Mouse (Mus musculus): Measurements from ENCODE around the gene Ap5z1. TPM values are rescaled to one million over a fixed set of nuclear protein-coding genes. Genes with fewer than 3 reads are reported as not detected.

The Ap5z1 gene
- polyA plus RNA-seq, 1 experiment: 7.9 TPM

DNA sequence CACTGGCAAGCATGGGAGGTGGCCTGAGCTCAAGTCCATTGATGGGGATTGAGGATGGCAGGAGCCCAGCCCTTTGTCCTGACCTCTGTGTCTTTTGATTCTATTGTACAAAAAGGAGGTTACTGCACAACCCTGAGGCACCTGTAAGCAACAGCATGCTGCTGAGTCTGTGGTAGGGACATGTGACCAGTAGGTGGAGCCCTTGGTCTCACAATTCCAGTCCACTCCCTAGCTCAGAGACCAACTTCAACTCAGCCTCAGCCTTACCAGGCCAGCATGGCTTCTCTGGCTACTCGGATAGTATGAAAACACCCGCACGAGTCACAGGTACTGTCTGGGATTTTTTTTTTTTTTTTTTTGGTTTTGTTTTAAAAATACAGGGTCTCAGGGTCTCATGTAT, 38.7 kb downstream of the Ap5z1 start:
- Histone ChIP-seq H3K9ac (ENCODE audit: low read depth, poor library complexity, severe bottlenecking) (no peak overlapping the region), H3K36me3 (ENCODE audit: control insufficient read depth, insufficient read depth, low read length, poor library complexity, severe bottlenecking) (no peaks in the 10 kb centered on the region), H3K27ac (ENCODE audit: insufficient read depth, low read length) (peak overlapping the region; percentile 16; the same call in 1 of the 2 replicates), H3K4me1 (ENCODE audit: control insufficient read depth, insufficient read depth, low read length) (peaks cover 14% of the 10 kb centered on the region), H3K4me3 (ENCODE audit: low read depth, low read length) (no peak overlapping the region), H3K9me3 (replicated peaks; ENCODE audit: control insufficient read depth, insufficient read depth, low read length, poor library complexity, severe bottlenecking) (no peaks in the 10 kb centered on the region), H3K27me3 (ENCODE audit: control insufficient read depth, insufficient read depth, low read length, poor library complexity, severe bottlenecking) (no peaks in the 10 kb centered on the region)
- TF ChIP-seq EP300 (IDR thresholded peaks at IDR 0.05; ENCODE audit: insufficient read depth, low read depth, low read length) (peak; percentile 55; the same call in 1 of the 2 replicates), POLR2A (IDR thresholded peaks at IDR 0.05; ENCODE audit: insufficient read depth, low read length) (no peak), CTCF (IDR thresholded peaks at IDR 0.05; ENCODE audit: low read depth, low read length) (peak; percentile 92)

DNA sequence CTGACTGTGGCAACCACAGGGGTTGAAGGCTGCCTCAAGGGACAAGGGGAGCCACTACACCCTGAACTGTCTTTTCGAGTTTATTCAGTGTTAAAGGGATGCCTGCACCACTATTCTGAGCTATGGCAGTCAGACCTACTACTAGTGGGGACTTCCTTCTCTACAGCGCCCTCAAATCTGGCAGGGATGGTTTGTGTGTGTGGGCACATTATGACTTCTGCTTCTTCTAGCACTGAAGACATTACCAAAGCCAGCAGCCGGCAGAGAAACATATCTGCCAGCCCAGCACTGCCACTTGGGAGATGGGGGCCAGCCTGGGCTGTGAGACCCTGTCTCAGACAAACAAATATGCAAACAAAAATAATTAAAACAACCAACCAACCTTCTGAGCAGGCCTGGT, 40.4 kb downstream of the Ap5z1 start:
- TF ChIP-seq POLR2A (IDR thresholded peaks at IDR 0.05; ENCODE audit: insufficient read depth, low read length) (no peak), CTCF (IDR thresholded peaks at IDR 0.05; ENCODE audit: low read depth, low read length) (no peak), EP300 (IDR thresholded peaks at IDR 0.05; ENCODE audit: insufficient read depth, low read depth, low read length) (no peak)
- H3K27ac ChIP-seq (ENCODE audit: insufficient read depth, low read length): no peak overlapping the region
- no peak overlapping the region for H3K9ac ChIP-seq (ENCODE audit: low read depth, poor library complexity, severe bottlenecking)
- no peaks in the 10 kb centered on the region for H3K36me3 ChIP-seq (ENCODE audit: control insufficient read depth, insufficient read depth, low read length, poor library complexity, severe bottlenecking)
- H3K4me3 ChIP-seq (ENCODE audit: low read depth, low read length): no peak overlapping the region
- H3K4me1 ChIP-seq (ENCODE audit: control insufficient read depth, insufficient read depth, low read length): peaks cover 14% of the 10 kb centered on the region
- no peaks in the 10 kb centered on the region for H3K27me3 ChIP-seq (ENCODE audit: control insufficient read depth, insufficient read depth, low read length, poor library complexity, severe bottlenecking)
- H3K9me3 ChIP-seq (replicated peaks; ENCODE audit: control insufficient read depth, insufficient read depth, low read length, poor library complexity, severe bottlenecking): no peaks in the 10 kb centered on the region

DNA sequence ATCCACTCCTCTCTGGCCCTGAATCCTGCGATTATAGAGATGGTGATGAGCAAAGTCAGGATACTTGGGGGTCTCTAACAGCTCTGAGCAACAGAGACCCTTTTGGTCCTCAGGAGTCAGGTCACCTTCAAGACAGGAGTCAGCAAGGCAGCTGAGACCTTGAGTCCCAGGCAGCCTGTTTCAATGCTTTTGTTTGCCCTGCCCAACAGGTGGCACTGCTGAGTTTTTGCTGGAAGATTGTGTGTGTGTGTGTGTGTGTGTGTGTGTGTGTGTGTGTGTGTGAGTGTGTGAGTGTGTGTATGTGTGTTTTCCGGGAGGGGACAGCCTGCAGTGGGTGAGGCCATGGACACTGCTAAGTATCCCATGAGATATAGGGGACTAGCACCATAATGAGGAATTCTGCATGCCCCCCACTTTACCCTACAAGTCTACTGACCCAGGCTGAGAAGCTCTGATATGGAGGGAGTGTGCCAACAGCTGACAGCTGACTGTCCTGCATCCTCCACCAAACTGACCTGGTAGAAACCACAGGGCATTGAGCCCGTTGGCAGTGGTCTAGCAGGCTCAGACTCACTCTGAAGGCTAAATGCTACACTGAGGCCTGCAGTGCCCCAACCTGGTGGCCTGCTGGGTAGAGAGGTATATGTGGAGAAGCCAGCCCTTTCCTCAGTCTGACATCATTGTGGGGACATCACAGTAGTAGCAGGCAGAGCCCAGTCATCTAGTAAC, 42.1 kb downstream of the Ap5z1 start:
- no peaks in the 10 kb centered on the region for H3K9me3 ChIP-seq (replicated peaks; ENCODE audit: control insufficient read depth, insufficient read depth, low read length, poor library complexity, severe bottlenecking)
- no peak overlapping the region for H3K4me3 ChIP-seq (ENCODE audit: low read depth, low read length)
- H3K27me3 ChIP-seq (ENCODE audit: control insufficient read depth, insufficient read depth, low read length, poor library complexity, severe bottlenecking): no peaks in the 10 kb centered on the region
- no peak overlapping the region for H3K27ac ChIP-seq (ENCODE audit: insufficient read depth, low read length)
- peaks cover 3% of the 10 kb centered on the region for H3K4me1 ChIP-seq (ENCODE audit: control insufficient read depth, insufficient read depth, low read length)
- H3K36me3 ChIP-seq (ENCODE audit: control insufficient read depth, insufficient read depth, low read length, poor library complexity, severe bottlenecking): no peaks in the 10 kb centered on the region
- TF ChIP-seq POLR2A (IDR thresholded peaks at IDR 0.05; ENCODE audit: insufficient read depth, low read length) (no peak), CTCF (IDR thresholded peaks at IDR 0.05; ENCODE audit: low read depth, low read length) (peak; percentile 50), EP300 (IDR thresholded peaks at IDR 0.05; ENCODE audit: insufficient read depth, low read depth, low read length) (no peak)
- no peak overlapping the region for H3K9ac ChIP-seq (ENCODE audit: low read depth, poor library complexity, severe bottlenecking)

DNA sequence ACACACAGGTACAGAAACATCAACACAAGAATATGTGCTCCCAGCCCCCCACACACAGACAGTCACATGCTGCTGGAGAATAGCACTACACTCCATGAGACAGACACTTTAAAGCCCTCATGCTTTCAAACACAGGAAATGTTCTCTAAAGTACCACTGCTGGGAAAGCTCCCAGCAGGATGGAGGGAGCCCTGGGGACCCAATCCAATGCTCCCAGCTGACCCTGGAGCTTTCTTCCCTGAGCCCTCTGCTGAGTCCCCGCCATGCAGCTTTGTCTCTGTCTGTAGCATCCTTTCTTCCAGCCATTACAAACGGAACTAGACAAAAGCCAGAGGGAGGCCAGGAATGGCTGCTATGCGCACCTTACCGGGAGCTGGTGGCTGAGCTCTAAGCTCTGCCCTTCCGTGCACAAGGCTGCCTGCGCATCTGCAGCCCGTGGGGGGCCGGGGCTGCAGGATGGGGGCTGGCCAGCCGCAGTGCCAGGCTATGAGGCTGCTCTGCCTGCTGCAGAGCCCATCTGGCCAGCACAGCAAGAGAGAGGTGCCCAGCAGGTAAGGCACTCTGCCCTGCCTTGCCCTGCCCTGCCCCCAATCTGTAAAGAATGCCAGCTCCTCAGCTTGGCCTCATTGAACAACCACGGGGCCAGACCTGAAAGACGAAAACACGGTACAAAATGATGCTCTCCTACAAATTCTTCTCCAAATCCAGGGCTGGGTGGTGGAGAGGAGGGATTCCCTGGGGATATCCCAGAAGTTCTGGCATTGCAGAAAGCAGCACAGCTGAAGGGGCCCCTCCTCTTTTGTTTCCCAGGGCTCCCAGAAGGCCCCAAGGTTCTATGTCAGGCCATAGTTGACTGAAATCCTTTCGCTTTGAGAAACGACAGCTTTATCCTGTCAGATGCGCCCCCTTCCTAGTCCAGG, 45.7 kb downstream of the Ap5z1 start:
- H3K9me3 ChIP-seq (replicated peaks; ENCODE audit: control insufficient read depth, insufficient read depth, low read length, poor library complexity, severe bottlenecking): no peaks in the 10 kb centered on the region
- H3K36me3 ChIP-seq (ENCODE audit: control insufficient read depth, insufficient read depth, low read length, poor library complexity, severe bottlenecking): no peaks in the 10 kb centered on the region
- no peaks in the 10 kb centered on the region for H3K4me1 ChIP-seq (ENCODE audit: control insufficient read depth, insufficient read depth, low read length)
- no peaks in the 10 kb centered on the region for H3K27me3 ChIP-seq (ENCODE audit: control insufficient read depth, insufficient read depth, low read length, poor library complexity, severe bottlenecking)
- H3K9ac ChIP-seq (ENCODE audit: low read depth, poor library complexity, severe bottlenecking): no peak overlapping the region
- H3K27ac ChIP-seq (ENCODE audit: insufficient read depth, low read length): no peak overlapping the region
- TF ChIP-seq POLR2A (IDR thresholded peaks at IDR 0.05; ENCODE audit: insufficient read depth, low read length) (no peak), EP300 (IDR thresholded peaks at IDR 0.05; ENCODE audit: insufficient read depth, low read depth, low read length) (no peak), CTCF (IDR thresholded peaks at IDR 0.05; ENCODE audit: low read depth, low read length) (no peak)
- H3K4me3 ChIP-seq (ENCODE audit: low read depth, low read length): no peak overlapping the region

DNA sequence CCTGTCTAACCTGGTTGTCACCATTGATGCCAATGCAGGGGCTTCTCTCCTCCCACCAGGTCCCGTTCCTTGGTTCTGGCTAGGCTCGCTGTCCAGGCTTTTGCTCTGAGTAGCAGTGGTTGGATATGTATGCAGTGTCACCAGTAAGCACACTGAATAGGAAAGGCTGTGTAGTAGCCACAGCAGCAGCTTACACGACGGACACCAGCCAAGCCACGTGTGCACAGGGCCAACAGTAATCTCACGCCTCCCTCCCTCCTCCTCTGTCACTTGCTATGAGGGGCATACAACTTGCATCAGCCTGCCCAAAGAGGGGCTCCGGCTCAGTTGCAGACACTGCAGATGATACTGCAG, 46.3 kb downstream of the Ap5z1 start:
- Histone ChIP-seq H3K4me1 (ENCODE audit: control insufficient read depth, insufficient read depth, low read length) (no peaks in the 10 kb centered on the region), H3K36me3 (ENCODE audit: control insufficient read depth, insufficient read depth, low read length, poor library complexity, severe bottlenecking) (no peaks in the 10 kb centered on the region), H3K4me3 (ENCODE audit: low read depth, low read length) (no peak overlapping the region), H3K27ac (ENCODE audit: insufficient read depth, low read length) (no peak overlapping the region), H3K9me3 (replicated peaks; ENCODE audit: control insufficient read depth, insufficient read depth, low read length, poor library complexity, severe bottlenecking) (no peaks in the 10 kb centered on the region), H3K27me3 (ENCODE audit: control insufficient read depth, insufficient read depth, low read length, poor library complexity, severe bottlenecking) (no peaks in the 10 kb centered on the region), H3K9ac (ENCODE audit: low read depth, poor library complexity, severe bottlenecking) (no peak overlapping the region)
- TF ChIP-seq EP300 (IDR thresholded peaks at IDR 0.05; ENCODE audit: insufficient read depth, low read depth, low read length) (no peak), POLR2A (IDR thresholded peaks at IDR 0.05; ENCODE audit: insufficient read depth, low read length) (no peak), CTCF (IDR thresholded peaks at IDR 0.05; ENCODE audit: low read depth, low read length) (no peak)

DNA sequence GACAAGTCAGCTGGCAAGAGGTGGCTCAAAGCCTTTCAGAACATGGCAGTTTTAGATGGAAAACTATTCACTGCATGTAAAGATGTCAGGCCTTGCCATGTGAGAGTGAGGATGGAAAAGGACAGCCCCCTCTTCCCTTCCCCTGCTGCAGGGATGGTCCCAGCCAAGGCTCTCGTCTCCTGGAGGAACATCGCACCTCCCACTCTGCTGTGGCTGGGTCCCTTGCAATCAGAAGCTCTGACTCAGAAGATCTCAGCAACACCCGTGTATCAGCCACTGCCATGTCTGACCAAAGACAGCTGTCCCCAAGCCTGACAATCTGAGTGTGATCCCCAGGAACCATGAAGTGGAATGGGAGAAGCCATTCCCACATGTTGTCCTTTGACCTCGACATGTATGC, 48.4 kb downstream of the Ap5z1 start:
- Histone ChIP-seq H3K27me3 (ENCODE audit: control insufficient read depth, insufficient read depth, low read length, poor library complexity, severe bottlenecking) (no peaks in the 10 kb centered on the region), H3K4me1 (ENCODE audit: control insufficient read depth, insufficient read depth, low read length) (no peaks in the 10 kb centered on the region), H3K36me3 (ENCODE audit: control insufficient read depth, insufficient read depth, low read length, poor library complexity, severe bottlenecking) (no peaks in the 10 kb centered on the region), H3K9ac (ENCODE audit: low read depth, poor library complexity, severe bottlenecking) (no peak overlapping the region), H3K4me3 (ENCODE audit: low read depth, low read length) (no peak overlapping the region), H3K27ac (ENCODE audit: insufficient read depth, low read length) (no peak overlapping the region), H3K9me3 (replicated peaks; ENCODE audit: control insufficient read depth, insufficient read depth, low read length, poor library complexity, severe bottlenecking) (no peaks in the 10 kb centered on the region)
- TF ChIP-seq EP300 (IDR thresholded peaks at IDR 0.05; ENCODE audit: insufficient read depth, low read depth, low read length) (no peak), POLR2A (IDR thresholded peaks at IDR 0.05; ENCODE audit: insufficient read depth, low read length) (no peak), CTCF (IDR thresholded peaks at IDR 0.05; ENCODE audit: low read depth, low read length) (no peak)
